Comparison of ENCODE assay signal across 8 mouse cellular contexts in the genomic region with DNA sequence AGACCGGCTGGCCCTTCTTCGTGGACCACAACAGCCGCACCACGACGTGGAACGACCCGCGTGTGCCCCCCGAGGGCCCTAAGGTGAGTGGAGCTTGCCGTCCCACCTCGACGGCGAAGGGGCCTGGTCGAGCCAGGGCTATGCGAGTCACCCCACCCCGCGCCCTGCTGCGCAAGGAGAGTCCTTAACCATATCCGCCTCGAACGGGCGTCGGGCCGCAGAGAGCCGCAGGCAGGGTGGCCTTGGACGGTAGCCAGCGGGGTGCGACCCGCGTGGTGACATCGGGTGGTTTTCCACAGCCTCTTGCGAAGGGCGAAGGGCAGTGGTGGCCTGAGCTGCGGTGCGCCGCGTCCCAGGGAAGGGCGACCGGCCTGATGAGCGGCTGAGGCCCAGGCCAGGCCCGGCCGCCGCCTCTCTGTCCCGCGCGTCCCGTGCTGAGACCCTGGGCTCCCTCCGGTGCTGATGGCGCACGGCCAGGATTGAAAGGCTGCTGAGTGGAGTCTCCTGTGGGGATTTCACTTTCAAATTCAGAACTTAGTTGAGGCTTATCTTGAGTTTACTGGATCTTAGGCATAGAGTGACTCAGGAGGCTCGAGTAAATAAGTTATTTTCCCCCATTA. TPM values are rescaled to one million over a fixed set of nuclear protein-coding genes. Genes with fewer than 3 reads are reported as not detected.
DNase-seq lines count a peak whose midpoint lies in the region; ATAC-seq and TF ChIP-seq lines count a peak whose summit lies in the region.

No protein-coding gene starts in this region.

- H3K27ac ChIP-seq in liver, embryonic 11.5 days (ENCODE audit: low read depth, low read length), result peak overlapping the region; percentile 90
- peak overlapping the region; percentile 38; the same call in 1 of the 2 replicates for H3K27ac ChIP-seq in midbrain, postnatal 0 days (ENCODE audit: low read depth, low read length)
- H3K27ac ChIP-seq in stomach, embryonic 15.5 days, result peak overlapping the region; percentile 95

- peak overlapping the region; percentile 76 for H3K4me2 ChIP-seq in liver, embryonic 11.5 days
- peak overlapping the region; percentile 55 for H3K4me2 ChIP-seq in midbrain, postnatal 0 days (ENCODE audit: low read depth, low read length, poor library complexity, severe bottlenecking)
- peak overlapping the region; percentile 85 for H3K4me2 ChIP-seq in stomach, embryonic 15.5 days

- no peaks in the 10 kb centered on the region for H3K36me3 ChIP-seq in liver, embryonic 11.5 days (ENCODE audit: control insufficient read depth, insufficient read depth, low read length)
- no peaks in the 10 kb centered on the region for H3K36me3 ChIP-seq in midbrain, postnatal 0 days (ENCODE audit: insufficient read depth, low read length)
- no peaks in the 10 kb centered on the region for H3K36me3 ChIP-seq in stomach, embryonic 15.5 days

- no peaks in the 10 kb centered on the region for H3K9me3 ChIP-seq in liver, embryonic 11.5 days (ENCODE audit: control insufficient read depth, low read length)
- H3K9me3 ChIP-seq in midbrain, postnatal 0 days (ENCODE audit: low read length), result no peaks in the 10 kb centered on the region
- no peaks in the 10 kb centered on the region for H3K9me3 ChIP-seq in stomach, embryonic 15.5 days

- no peaks in the 10 kb centered on the region for H3K27me3 ChIP-seq in liver, embryonic 11.5 days (replicated peaks; ENCODE audit: control insufficient read depth, insufficient read depth, low read length)
- H3K27me3 ChIP-seq in midbrain, postnatal 0 days (ENCODE audit: insufficient read depth, low read length), result peaks cover 9% of the 10 kb centered on the region
- H3K27me3 ChIP-seq in stomach, embryonic 15.5 days (replicated peaks), result no peaks in the 10 kb centered on the region

- peaks cover 13% of the 10 kb centered on the region for H3K4me1 ChIP-seq in liver, embryonic 11.5 days (replicated peaks; ENCODE audit: control insufficient read depth, insufficient read depth, low read length)
- H3K4me1 ChIP-seq in midbrain, postnatal 0 days (ENCODE audit: insufficient read depth, low read length), result peaks cover 1% of the 10 kb centered on the region; the same call in 1 of the 2 replicates
- peaks cover 20% of the 10 kb centered on the region for H3K4me1 ChIP-seq in stomach, embryonic 15.5 days

- peak; percentile 59 to 66 for DNase-seq in right cerebral cortex, postnatal 10 days (ENCODE audit: low spot score in 2 of 2)
- no peak for DNase-seq in right cerebral cortex, adult 2 months (ENCODE audit: low spot score in 2 of 2)
- DNase-seq in cerebellum, postnatal 25 days, result peak; percentile 34 to 64
- DNase-seq in gastrocnemius, postnatal 25 days, result peak; percentile 79
- DNase-seq in induced T-regulatory cell, adult 2 months (ENCODE audit: low read depth), result peak; percentile 71
- DNase-seq in liver, embryonic 11.5 days (ENCODE audit: low spot score), result peak; percentile 81
- DNase-seq in midbrain, postnatal 0 days (ENCODE audit: low spot score), result no peak

- H3K9ac ChIP-seq in liver, embryonic 11.5 days (ENCODE audit: low read depth, low read length), result peak overlapping the region; percentile 94
- peak overlapping the region; percentile 48 for H3K9ac ChIP-seq in midbrain, postnatal 0 days (replicated peaks; ENCODE audit: low read length, poor library complexity, severe bottlenecking)
- H3K9ac ChIP-seq in stomach, embryonic 15.5 days, result peak overlapping the region; percentile 82

- peak; percentile 70 for ATAC-seq in liver, embryonic 11.5 days (replicated peaks; ENCODE audit: low FRiP score)
- ATAC-seq in midbrain, postnatal 0 days (ENCODE audit: low FRiP score), result 0 out of 2 replicates have a peak, but pooled peaks have one; percentile 34
- ATAC-seq in stomach, embryonic 15.5 days (ENCODE audit: insufficient read depth, low FRiP score, low read depth), result peak; percentile 62; the same call in 1 of the 2 replicates

- WGBS in liver, embryonic 11.5 days, result under 1% methylated on average over 51 of the region's 51 CpGs
- 8% methylated on average over 50 of the region's 51 CpGs for WGBS in midbrain, postnatal 0 days
- under 1% methylated on average over 51 of the region's 51 CpGs for WGBS in stomach, embryonic 15.5 days

- H3K4me3 ChIP-seq in liver, embryonic 11.5 days (ENCODE audit: low read depth, low read length), result peak overlapping the region; percentile 86
- H3K4me3 ChIP-seq in midbrain, postnatal 0 days (ENCODE audit: low read depth, low read length), result peak overlapping the region; percentile 35
- peak overlapping the region; percentile 76 for H3K4me3 ChIP-seq in stomach, embryonic 15.5 days (replicated peaks)

- no peak for TF ChIP-seq CTCF in midbrain, postnatal 0 days (IDR thresholded peaks at IDR 0.05)

RNA-seq across cellular contexts. Expression of gene Bag3, which starts 0.7 kb away (rescaled TPM):
- total RNA-seq in gastrocnemius, postnatal 25 days (2021), result 100 to 1,000 TPM; 122 to 129 TPM
- 10.3 and 12.5 TPM in 2 replicates for polyA plus RNA-seq in liver, embryonic 11.5 days (2014; fragmentation: Nextera tagmentation; extraction: Ambion mirVana)
- 4.2 and 4.9 TPM in 2 replicates for total RNA-seq in midbrain, postnatal 0 days (2014; rRNA removed)
- 3.7 and 4.0 TPM in 2 replicates for polyA plus RNA-seq in midbrain, postnatal 0 days (2015; fragmentation: Nextera tagmentation; extraction: Ambion mirVana)
- polyA plus RNA-seq in stomach, embryonic 15.5 days (2015; fragmentation: Nextera tagmentation; extraction: Ambion mirVana), result 13.4 and 14.7 TPM in 2 replicates

Comparison
In these comparisons a context has a peak if more than half of its experiments do, and no peak if none do; other contexts are left out.
1. DNase-seq: peak in right cerebral cortex, postnatal 10 days (2 of 2), cerebellum, postnatal 25 days (2 of 2), gastrocnemius, postnatal 25 days (single experiment), induced T-regulatory cell, adult 2 months (single experiment) and liver, embryonic 11.5 days (single experiment); none in right cerebral cortex, adult 2 months (0 of 2) and midbrain, postnatal 0 days (single experiment).
2. H3K27ac ChIP-seq: peak in every context shown above with its lines; median percentile 95 in stomach, embryonic 15.5 days; 90 in liver, embryonic 11.5 days; 38 in midbrain, postnatal 0 days.
3. H3K4me3 ChIP-seq: peak in every context shown above with its lines; median percentile 86 in liver, embryonic 11.5 days; 76 in stomach, embryonic 15.5 days; 35 in midbrain, postnatal 0 days.
4. Peak in every context shown above with its lines, with median percentiles within 50 percentile points of each other: ATAC-seq, H3K4me2 ChIP-seq and H3K9ac ChIP-seq.